Mouse (Mus musculus): ENCODE measurements around the gene Olfr450.

DNA sequence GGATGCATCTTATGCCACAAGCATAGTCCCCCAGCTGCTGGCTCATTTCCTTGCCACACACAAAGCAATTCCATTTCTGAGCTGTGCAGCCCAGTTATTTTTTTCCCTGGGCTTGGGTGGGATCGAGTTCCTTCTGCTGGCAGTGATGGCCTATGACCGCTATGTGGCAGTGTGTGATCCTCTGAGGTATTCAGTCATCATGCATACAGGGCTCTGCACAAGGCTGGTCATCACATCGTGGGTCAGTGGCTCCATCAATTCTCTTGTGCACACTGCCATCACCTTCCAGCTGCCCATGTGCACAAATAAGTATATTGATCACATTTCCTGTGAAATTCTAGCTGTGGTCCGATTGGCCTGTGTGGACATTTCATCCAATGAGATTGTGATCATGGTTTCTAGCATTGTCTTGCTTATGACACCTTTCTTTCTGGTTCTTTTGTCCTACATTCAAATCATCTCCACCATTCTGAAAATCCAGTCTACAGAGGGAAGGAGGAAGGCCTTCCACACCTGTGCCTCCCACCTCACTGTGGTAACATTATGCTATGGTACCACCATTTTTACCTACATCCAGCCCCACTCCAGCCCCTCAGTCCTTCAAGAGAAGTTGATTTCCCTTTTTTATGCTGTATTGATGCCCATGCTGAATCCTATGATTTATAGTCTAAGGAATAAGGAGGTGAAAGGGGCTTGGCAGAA lies 21.3 kb upstream of the Olfr450 start:
- TF ChIP-seq CTCF (IDR thresholded peaks at IDR 0.05; ENCODE audit: low read depth, low read length): no peak
- TF ChIP-seq TAL1 (conservative IDR thresholded peaks at IDR 0.05; ENCODE audit: low read depth, low read length): no peak
- no peak for TF ChIP-seq POLR2AphosphoS5 (IDR thresholded peaks at IDR 0.05; ENCODE audit: insufficient replicate concordance, low read depth, low read length)
- no peak for TF ChIP-seq GATA1 (IDR thresholded peaks at IDR 0.05; ENCODE audit: borderline replicate concordance, low read length)
- TF ChIP-seq GATA2 (IDR thresholded peaks at IDR 0.05; ENCODE audit: borderline replicate concordance, low read depth, low read length): no peak

Measured in G1E (cell line).